Mouse (Mus musculus): ENCODE measurements around the gene Cyfip2. TPM values are rescaled to one million over a fixed set of nuclear protein-coding genes. Genes with fewer than 3 reads are reported as not detected.

Gene Cyfip2
- total RNA-seq, 2 experiments from 2014 or later, result 530 to 540 TPM

- H3K27ac ChIP-seq, result peak overlapping the region; percentile 79
- no peak for DNase-seq (ENCODE audit: low spot score in 2 of 2)
- TF ChIP-seq CTCF (conservative IDR thresholded peaks at IDR 0.05), result no peak
- H3K4me3 ChIP-seq, result no peak overlapping the region
Observed at GRCm38 (mm10) chr11:46304864-46305710, 7.6 kb downstream of the Cyfip2 start.

- H3K4me3 ChIP-seq, result no peak overlapping the region
- peak overlapping the region; percentile 79 for H3K27ac ChIP-seq
- DNase-seq (ENCODE audit: low spot score in 2 of 2), result no peak
- no peak for TF ChIP-seq CTCF (conservative IDR thresholded peaks at IDR 0.05)
Observed at GRCm38 (mm10) chr11:46304093-46304492, 8.6 kb downstream of the Cyfip2 start.

- DNase-seq (ENCODE audit: low spot score in 2 of 2), result no peak
- H3K27ac ChIP-seq, result peak overlapping the region; percentile 87
- TF ChIP-seq CTCF (conservative IDR thresholded peaks at IDR 0.05), result no peak
- no peak overlapping the region for H3K4me3 ChIP-seq
Observed at GRCm38 (mm10) chr11:46302471-46302870, 10.2 kb downstream of the Cyfip2 start.

GRCm38 (mm10) chr11:46301579-46302248 lies 10.9 kb downstream of the Cyfip2 start:
- H3K4me3 ChIP-seq, result no peak overlapping the region; the same call in 1 of the 2 replicates
- peak overlapping the region; percentile 87 for H3K27ac ChIP-seq
- peak; percentile 50 for TF ChIP-seq CTCF (conservative IDR thresholded peaks at IDR 0.05)
- peak; percentile 54 to 67 for DNase-seq (ENCODE audit: low spot score in 2 of 2)

- peak in 1 of 2 experiments; percentile 67 for DNase-seq (ENCODE audit: low spot score in 2 of 2)
- Histone ChIP-seq H3K27ac (peak overlapping the region; percentile 87), H3K4me3 (no peak overlapping the region)
- TF ChIP-seq CTCF (conservative IDR thresholded peaks at IDR 0.05), result no peak
Observed at GRCm38 (mm10) chr11:46299901-46300300, 12.8 kb downstream of the Cyfip2 start.

- no peak for TF ChIP-seq CTCF (conservative IDR thresholded peaks at IDR 0.05)
- H3K27ac ChIP-seq, result peak overlapping the region; percentile 87
- no peak overlapping the region for H3K4me3 ChIP-seq
- DNase-seq (ENCODE audit: low spot score in 2 of 2), result no peak
Observed at GRCm38 (mm10) chr11:46298889-46299785, 13.5 kb downstream of the Cyfip2 start.

GRCm38 (mm10) chr11:46294390-46294789 lies 18.3 kb downstream of the Cyfip2 start:
- DNase-seq (ENCODE audit: low spot score in 2 of 2), result no peak
- Histone ChIP-seq H3K27ac (no peak overlapping the region), H3K4me3 (no peak overlapping the region)
- no peak for TF ChIP-seq CTCF (conservative IDR thresholded peaks at IDR 0.05)

- no peak for TF ChIP-seq CTCF (conservative IDR thresholded peaks at IDR 0.05)
- Histone ChIP-seq H3K4me3 (no peak overlapping the region), H3K27ac (no peak overlapping the region)
- no peak for DNase-seq (ENCODE audit: low spot score in 2 of 2)
Observed at GRCm38 (mm10) chr11:46293491-46293890, 19.2 kb downstream of the Cyfip2 start.

- TF ChIP-seq CTCF (conservative IDR thresholded peaks at IDR 0.05), result peak; percentile 42
- no peak for DNase-seq (ENCODE audit: low spot score in 2 of 2)
- H3K4me3 ChIP-seq, result no peak overlapping the region
- H3K27ac ChIP-seq, result peak overlapping the region; percentile 39; the same call in 1 of the 2 replicates
Observed at GRCm38 (mm10) chr11:46290988-46291405, 21.7 kb downstream of the Cyfip2 start.

GRCm38 (mm10) chr11:46289561-46289960 lies 23.1 kb downstream of the Cyfip2 start:
- TF ChIP-seq CTCF (conservative IDR thresholded peaks at IDR 0.05), result no peak
- H3K4me3 ChIP-seq, result no peak overlapping the region
- no peak overlapping the region for H3K27ac ChIP-seq
- no peak for DNase-seq (ENCODE audit: low spot score in 2 of 2)

GRCm38 (mm10) chr11:46289022-46289421 lies 23.6 kb downstream of the Cyfip2 start:
- TF ChIP-seq CTCF (conservative IDR thresholded peaks at IDR 0.05), result no peak
- no peak for DNase-seq (ENCODE audit: low spot score in 2 of 2)
- no peak overlapping the region for H3K4me3 ChIP-seq
- H3K27ac ChIP-seq, result no peak overlapping the region

- no peak for DNase-seq (ENCODE audit: low spot score in 2 of 2)
- H3K27ac ChIP-seq, result peak overlapping the region; percentile 52
- no peak for TF ChIP-seq CTCF (conservative IDR thresholded peaks at IDR 0.05)
- no peak overlapping the region for H3K4me3 ChIP-seq
Observed at GRCm38 (mm10) chr11:46288091-46288490, 24.6 kb downstream of the Cyfip2 start.

Measured in layer of hippocampus, adult 2 months (tissue).